Mouse (Mus musculus) small intestine, adult 2 months (tissue): Measurements from ENCODE around the gene Sod1.

Experiments used
- CTCF ChIP-seq: fragments of 200-500 bp; IDR thresholded peaks from 2 replicates; pipeline ENCODE4 v1.5.1; 2012; ENCODE audit warnings: low read depth, mild to moderate bottlenecking, control low read depth, inconsistent platforms, low read length, moderate library complexity, mixed read lengths; ENCODE audit not compliant: insufficient replicate concordance, insufficient read length; ENCODE audit errors: extremely low read depth
- POLR2A ChIP-seq: fragments of 200-500 bp; IDR thresholded peaks from 2 replicates; pipeline ENCODE4 v1.6.1; 2012; ENCODE audit warnings: low read depth, mild to moderate bottlenecking, control low read depth, inconsistent platforms, low read length, moderate library complexity

- TF ChIP-seq CTCF (no peak), POLR2A (no peak)
These were observed 29.5 kb downstream of the Sod1 start for GRCm38 (mm10) chr16:90250099-90250498.
